Mouse (Mus musculus) monocyte, adult 59 days (primary cell): ENCODE data around the gene Trappc11. TPM values are rescaled to one million over a fixed set of nuclear protein-coding genes. Genes with fewer than 3 reads are reported as not detected.

Source experiments
- total RNA-seq, 2 experiments: library from RNA; stranded (reverse); gene quantifications; one replicate each; pipeline ENCODE4 v1.2.4; 2023

The Trappc11 gene
- total RNA-seq = 10 to 100 TPM; 32.8 to 35.3 TPM

DNA sequence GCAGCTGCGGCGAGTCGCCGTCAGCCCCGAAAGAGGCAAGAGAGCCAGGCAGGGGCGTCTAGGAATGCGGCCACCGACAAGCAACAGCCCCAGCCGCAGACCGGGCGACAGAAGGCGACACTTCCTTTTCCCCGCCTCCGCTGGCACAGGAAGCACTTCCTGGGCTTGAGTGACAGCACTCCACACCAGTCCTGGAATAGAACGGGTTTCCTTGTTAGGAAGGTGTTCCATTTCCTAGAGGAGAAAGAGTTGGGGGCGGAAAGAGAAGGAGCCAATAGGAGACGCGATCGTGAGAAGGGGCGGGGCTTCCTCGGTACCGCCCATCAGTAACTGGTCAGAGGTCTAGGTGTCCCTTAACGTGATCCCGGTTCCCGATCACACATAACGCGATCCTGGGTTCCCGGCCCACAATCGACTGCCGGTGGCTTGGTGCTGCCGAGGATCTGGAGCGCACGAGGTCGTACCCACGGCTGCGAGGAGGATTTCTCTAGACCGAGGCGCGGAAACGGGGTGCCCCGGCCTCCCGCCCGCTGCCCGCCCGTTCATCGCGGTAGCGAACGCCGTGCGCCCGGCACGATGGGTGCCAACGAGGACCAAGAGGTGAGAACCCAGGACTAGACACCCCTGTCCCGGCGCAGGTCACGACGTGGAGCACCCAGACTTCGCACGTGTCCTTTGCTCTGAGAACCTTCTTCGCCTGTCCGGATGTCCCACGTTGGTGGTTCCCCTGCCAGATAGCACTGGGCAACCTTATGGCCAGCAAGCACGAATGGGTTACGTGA lies at the start of gene Trappc11, which contains the start of gene Rwdd4a:
TSS of gene Trappc11 (minus strand) at position 127 of the 782 bp plus-strand sequence.
TSS of gene Rwdd4a (plus strand) at position 321 of the 782 bp plus-strand sequence.

GRCm38 (mm10) chr8:47446312-47447046 lies 86.8 kb downstream of the Trappc11 start, which contains the start of gene Stox2:
TSS of gene Stox2 (minus strand) at chr8:47446362.

Other genes with a start within 250 kb of the Trappc11 start
- gene Stox2, start 87.1 kb downstream of the Trappc11 start, total RNA-seq = 1 to 10 TPM; 4.0 to 4.5 TPM
- gene Rwdd4a, start 194 bp upstream of the Trappc11 start, total RNA-seq = 10 to 100 TPM; 14.3 to 22.5 TPM
- 10 to 100 TPM; 42.4 to 44.2 TPM for gene Ing2, start 142.1 kb upstream of the Trappc11 start, total RNA-seq
- 10 to 100 TPM; 17.5 to 23.8 TPM for gene Cdkn2aip, start 180.5 kb upstream of the Trappc11 start, total RNA-seq